Mouse (Mus musculus) megakaryocyte, embryonic 14.5 days (primary cell): ENCODE measurements around the gene Trim69. TPM values are rescaled to one million over a fixed set of nuclear protein-coding genes. Genes with fewer than 3 reads are reported as not detected.

Experiments
- H3K27me3 ChIP-seq: replicated peaks from 2 replicates; pipeline ENCODE3; 2012; ENCODE audit warnings: inconsistent platforms
- H3K36me3 ChIP-seq: replicated peaks from 2 replicates; pipeline ENCODE3; 2012; ENCODE audit warnings: low read length, inconsistent platforms, mixed read lengths
- H3K4me1 ChIP-seq: 2 replicates; pipeline ENCODE4 v1.6.1; 2012; ENCODE audit warnings: inconsistent platforms
- H3K4me3 ChIP-seq: replicated peaks from 2 replicates; pipeline ENCODE3; 2012; ENCODE audit warnings: moderate library complexity, mild to moderate bottlenecking, inconsistent platforms
- H3K9me3 ChIP-seq: 2 replicates; pipeline ENCODE4 v1.6.1; 2012; ENCODE audit warnings: inconsistent platforms
- FLI1 ChIP-seq: IDR thresholded peaks from 2 replicates; pipeline ENCODE4 v1.6.1; 2012; ENCODE audit warnings: low read length, inconsistent platforms, mixed read lengths
- GATA1 ChIP-seq: IDR thresholded peaks from 3 replicates; pipeline ENCODE4 v1.6.1; 2012; ENCODE audit warnings: mixed read lengths, low read length, inconsistent platforms, borderline replicate concordance
- polyA plus RNA-seq: library from polyadenylated mRNA; stranded (reverse); fragments of >175 nt; gene quantifications from 2 replicates; pipeline ENCODE4 v1.2.3, GENCODE M21; 2012; ENCODE audit warnings: low replicate concordance; ENCODE audit not compliant: insufficient read depth

Trim69 gene
- polyA plus RNA-seq, 1 experiment: not detected

DNA sequence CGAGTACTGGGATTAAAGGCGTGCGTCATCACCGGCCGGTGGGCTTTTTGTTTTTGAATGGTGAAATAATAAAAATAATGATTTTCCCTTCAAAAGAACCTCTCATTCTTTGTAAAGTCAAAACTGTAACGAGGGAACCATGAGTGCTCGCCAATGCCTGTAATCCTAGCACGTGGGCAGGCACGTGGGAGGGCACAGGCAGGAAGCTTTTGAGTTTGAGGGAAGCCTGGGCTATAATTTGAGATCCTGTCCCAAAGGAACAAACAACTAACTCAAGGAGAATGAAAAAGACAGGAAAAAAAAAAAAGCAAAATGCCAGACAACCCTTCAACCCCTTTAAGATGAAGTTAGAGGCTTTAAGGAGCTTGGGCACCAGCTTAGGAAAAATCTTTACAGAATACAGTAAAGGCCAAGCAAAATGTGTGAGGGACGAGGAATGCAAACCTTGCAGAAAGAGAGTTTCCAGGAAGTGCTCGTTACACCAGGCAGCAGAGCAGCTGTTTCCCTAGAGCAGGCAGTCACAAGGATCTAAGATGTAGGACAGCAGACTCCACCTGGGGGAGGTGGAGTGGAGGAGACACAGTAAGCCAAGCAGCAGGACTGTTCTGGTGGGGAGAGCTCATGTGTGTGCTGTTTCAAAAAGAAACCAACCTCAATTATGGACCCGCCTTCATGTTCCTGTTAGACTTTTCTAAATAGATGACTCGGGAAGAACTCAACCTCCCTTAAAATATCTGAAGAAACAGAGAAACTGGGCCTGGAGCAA, 3.1 kb downstream of the Trim69 start:
- H3K4me1 ChIP-seq: peaks cover 49% of the 10 kb centered on the region

DNA sequence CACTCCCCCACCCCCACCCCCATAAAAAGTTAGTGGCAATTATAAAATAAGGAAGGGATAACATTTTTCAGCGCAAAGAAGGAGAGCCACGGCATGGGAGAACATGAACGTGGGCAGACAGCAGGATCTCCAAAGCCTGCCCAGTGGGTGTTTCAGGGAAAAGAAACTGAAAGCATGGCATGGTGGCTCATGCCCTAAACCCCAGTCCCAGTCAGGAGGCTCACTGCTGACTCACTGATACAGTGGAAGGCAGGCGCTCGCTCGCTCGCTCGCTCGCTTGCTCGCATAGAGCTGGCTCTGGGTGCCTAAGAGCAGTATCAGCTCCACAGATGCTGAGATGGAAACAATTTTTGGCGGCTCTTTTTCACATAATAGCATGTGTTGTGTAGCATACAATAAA, 3.8 kb downstream of the Trim69 start:
- Histone ChIP-seq H3K36me3 (no peaks in the 10 kb centered on the region), H3K9me3 (no peaks in the 10 kb centered on the region)
- no peak for TF ChIP-seq FLI1
- TF ChIP-seq GATA1: no peak

More for the DNA sequence above, 3.1 kb downstream of the Trim69 start:
- no peaks in the 10 kb centered on the region for H3K36me3 ChIP-seq
- H3K4me3 ChIP-seq: peak overlapping the region; percentile 86
- H3K27me3 ChIP-seq: no peaks in the 10 kb centered on the region
- H3K9me3 ChIP-seq: no peaks in the 10 kb centered on the region
- TF ChIP-seq GATA1 (no peak), FLI1 (no peak)

DNA sequence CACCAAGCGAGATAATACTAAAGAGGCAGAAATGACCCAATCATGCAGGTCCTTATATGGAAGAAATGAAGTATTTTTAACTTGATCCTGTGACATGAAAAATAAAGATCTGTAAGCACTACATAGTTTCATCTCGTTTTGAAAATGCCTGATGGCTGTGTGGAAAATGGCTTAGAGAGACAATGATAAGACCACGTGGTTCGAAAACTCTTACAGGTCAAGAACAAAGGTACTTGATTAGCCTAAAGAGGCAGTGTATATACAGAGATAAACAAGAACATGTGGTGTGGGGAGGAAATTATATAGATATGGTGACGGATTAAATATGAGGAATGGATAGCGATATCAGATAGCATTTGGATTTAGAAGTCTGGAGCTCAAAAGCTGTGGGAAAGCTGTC, 10.8 kb downstream of the Trim69 start:
- no peak overlapping the region for H3K4me3 ChIP-seq
- peaks cover 3% of the 10 kb centered on the region; the same call in 1 of the 2 replicates for H3K4me1 ChIP-seq
- TF ChIP-seq FLI1 (no peak), GATA1 (no peak)

More for the DNA sequence above, 3.8 kb downstream of the Trim69 start:
- H3K4me1 ChIP-seq: peaks cover 49% of the 10 kb centered on the region
- H3K4me3 ChIP-seq: peak overlapping the region; percentile 86
- H3K27me3 ChIP-seq: no peaks in the 10 kb centered on the region

DNA sequence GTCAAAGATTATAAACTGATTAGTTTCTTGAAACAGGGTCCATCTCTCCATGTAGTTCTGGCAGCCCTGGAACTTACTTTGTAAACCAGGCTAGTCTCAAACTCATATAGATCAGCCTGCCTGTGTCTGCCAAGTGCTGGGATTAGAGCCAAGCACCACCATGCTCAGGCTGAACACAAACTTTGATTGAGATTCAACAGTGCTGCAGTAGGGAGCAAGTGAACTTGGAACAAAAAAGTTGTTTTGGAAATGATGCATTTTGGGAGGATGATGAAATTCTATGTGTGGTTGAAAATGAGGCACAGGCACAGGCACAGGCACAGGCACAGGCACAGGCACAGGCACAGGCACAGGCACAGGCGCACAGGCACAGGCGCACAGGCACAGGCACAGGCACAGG, 11.7 kb downstream of the Trim69 start:
- Histone ChIP-seq H3K27me3 (no peaks in the 10 kb centered on the region), H3K4me3 (no peak overlapping the region), H3K4me1 (peaks cover 3% of the 10 kb centered on the region; the same call in 1 of the 2 replicates), H3K9me3 (no peaks in the 10 kb centered on the region), H3K36me3 (no peaks in the 10 kb centered on the region)
- TF ChIP-seq GATA1 (no peak), FLI1 (no peak)

More for the DNA sequence above, 10.8 kb downstream of the Trim69 start:
- Histone ChIP-seq H3K36me3 (no peaks in the 10 kb centered on the region), H3K9me3 (no peaks in the 10 kb centered on the region), H3K27me3 (no peaks in the 10 kb centered on the region)

DNA sequence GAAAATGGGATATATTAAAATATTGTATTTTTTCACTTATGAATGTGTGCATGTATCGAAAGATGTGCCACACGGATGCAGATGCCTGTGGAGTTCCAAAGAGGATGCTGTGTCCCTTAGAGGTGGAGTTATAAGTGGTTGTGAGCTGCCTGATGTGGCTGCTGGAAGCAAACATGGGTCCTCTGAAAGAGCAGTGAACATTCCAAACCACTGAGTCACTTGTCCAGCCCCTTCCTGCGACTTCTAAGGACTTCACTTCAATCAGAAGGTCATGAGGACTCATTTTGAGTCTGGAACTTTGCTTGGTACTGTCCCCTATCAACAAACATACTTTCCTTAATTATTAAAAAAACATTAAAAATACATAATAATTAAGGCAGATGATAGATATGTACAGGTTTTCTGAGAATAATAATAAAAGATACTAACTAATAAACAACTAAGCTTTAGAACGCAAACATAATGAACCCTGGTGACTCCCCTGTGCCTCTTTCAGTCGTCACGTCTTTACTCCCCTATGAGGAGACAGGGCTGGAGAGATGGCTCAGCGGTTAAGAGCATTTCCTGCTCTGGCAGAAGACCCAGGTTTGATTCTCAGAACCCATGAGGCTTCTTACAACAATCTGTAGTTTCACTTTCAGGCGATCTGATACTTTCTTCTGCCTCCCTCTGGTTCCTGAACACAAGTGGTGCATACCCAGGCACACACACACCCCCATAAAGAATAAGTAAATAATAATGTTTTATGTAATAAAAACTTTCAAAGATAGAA, 19.7 kb downstream of the Trim69 start:
- H3K9me3 ChIP-seq: no peaks in the 10 kb centered on the region
- H3K4me3 ChIP-seq: peak overlapping the region; percentile 65
- H3K4me1 ChIP-seq: peaks cover 9% of the 10 kb centered on the region
- H3K27me3 ChIP-seq: no peaks in the 10 kb centered on the region
- no peaks in the 10 kb centered on the region for H3K36me3 ChIP-seq
- no peak for TF ChIP-seq FLI1
- TF ChIP-seq GATA1: no peak

DNA sequence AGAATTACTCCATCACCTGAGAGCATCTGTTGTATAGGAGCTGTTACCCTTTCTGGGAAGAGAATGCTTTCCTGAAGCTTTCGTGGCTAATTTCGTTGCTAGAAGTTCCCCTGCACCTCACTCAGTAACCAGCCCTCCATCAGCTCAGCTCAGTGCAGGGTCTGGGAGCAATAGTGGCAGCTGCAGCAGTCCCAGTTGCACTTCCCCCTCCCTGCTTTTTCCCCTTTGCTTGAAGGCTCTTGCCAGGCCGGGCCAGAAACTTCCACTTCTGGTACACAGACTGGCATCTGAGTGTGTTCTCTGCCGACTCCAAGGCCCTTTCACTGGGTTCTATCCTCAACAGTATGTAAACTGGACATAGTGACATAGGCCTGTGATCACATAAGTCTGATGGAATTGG, 24.6 kb downstream of the Trim69 start:
- Histone ChIP-seq H3K36me3 (no peaks in the 10 kb centered on the region), H3K4me3 (no peak overlapping the region), H3K4me1 (peaks cover 17% of the 10 kb centered on the region), H3K27me3 (no peaks in the 10 kb centered on the region), H3K9me3 (no peaks in the 10 kb centered on the region)
- TF ChIP-seq FLI1 (no peak), GATA1 (no peak)

DNA sequence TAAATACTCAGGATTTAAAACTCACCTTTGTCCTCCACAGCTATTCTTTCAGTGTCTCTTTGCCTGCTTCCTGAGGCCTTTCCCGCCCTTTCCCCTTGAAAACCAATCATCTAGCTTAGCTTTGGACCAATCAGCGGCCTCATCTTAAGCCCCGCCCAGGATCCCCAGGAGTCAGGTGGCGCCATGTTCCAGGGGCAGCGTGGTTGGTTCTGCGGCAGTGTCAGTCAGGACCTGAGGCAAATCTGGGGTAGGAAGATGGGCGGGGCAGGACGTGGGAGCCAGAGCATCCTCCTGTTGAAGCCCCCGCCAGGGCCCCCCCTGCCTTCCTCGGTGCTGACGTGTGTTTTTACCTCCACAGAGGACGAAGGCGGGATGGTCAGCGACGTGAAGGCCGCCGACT, 25.6 kb downstream of the Trim69 start, which contains the start of the genes Patl2 and Terb2:
Patl2 (minus strand) TSS at position 84 of the 400 bp plus-strand sequence.
Terb2 (plus strand) TSS at position 167 of the 400 bp plus-strand sequence.
- Histone ChIP-seq H3K4me1 (peaks cover 19% of the 10 kb centered on the region), H3K36me3 (no peaks in the 10 kb centered on the region), H3K27me3 (no peaks in the 10 kb centered on the region), H3K4me3 (no peak within 1 kb of the TSS), H3K9me3 (no peaks in the 10 kb centered on the region)
- TF ChIP-seq FLI1 (no peak), GATA1 (no peak)

DNA sequence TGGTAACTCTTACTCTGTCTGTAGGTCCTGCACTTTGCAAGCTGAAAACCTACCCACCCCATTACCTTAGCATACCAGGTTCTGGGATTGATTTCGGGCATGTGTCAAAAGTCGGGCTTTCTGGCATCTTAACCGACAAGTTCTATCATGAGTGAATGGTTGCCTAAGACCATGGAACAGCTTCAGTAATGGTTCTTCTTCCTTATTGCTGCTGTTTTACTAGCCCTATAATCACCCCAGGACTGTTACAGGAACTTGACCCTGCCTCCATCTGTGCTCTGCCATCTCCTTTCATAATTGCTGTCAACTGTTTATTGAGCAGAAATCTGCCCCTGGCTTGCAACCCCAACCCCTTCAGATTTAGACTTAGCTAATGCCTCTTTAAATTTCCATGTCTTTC, 26.3 kb downstream of the Trim69 start:
- no peaks in the 10 kb centered on the region for H3K36me3 ChIP-seq
- H3K9me3 ChIP-seq: no peaks in the 10 kb centered on the region
- no peak overlapping the region for H3K4me3 ChIP-seq
- TF ChIP-seq FLI1 (no peak), GATA1 (no peak)
- peaks cover 20% of the 10 kb centered on the region for H3K4me1 ChIP-seq
- no peaks in the 10 kb centered on the region for H3K27me3 ChIP-seq

DNA sequence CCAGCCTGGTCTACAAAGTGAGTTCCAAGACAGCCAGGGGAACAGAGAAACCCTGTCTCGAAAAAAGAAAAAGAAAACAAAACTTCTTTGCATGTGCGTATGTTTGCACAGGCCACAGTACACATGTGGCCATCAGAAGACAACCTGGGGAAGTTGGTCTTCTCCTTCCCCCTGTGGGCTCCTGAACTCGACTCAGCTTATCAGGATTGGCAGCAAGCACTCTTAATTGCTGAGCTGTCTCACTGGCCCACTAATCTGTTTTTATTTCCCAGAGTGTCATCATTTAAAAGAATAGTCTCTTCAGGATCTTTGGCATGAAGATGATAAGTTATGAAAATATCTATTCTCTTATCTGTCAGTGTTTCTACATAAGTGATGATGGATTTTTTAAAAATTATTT, 31.3 kb downstream of the Trim69 start:
- Histone ChIP-seq H3K9me3 (no peaks in the 10 kb centered on the region), H3K4me3 (no peak overlapping the region), H3K27me3 (no peaks in the 10 kb centered on the region), H3K4me1 (peaks cover 23% of the 10 kb centered on the region), H3K36me3 (no peaks in the 10 kb centered on the region)
- TF ChIP-seq FLI1 (no peak), GATA1 (no peak)

DNA sequence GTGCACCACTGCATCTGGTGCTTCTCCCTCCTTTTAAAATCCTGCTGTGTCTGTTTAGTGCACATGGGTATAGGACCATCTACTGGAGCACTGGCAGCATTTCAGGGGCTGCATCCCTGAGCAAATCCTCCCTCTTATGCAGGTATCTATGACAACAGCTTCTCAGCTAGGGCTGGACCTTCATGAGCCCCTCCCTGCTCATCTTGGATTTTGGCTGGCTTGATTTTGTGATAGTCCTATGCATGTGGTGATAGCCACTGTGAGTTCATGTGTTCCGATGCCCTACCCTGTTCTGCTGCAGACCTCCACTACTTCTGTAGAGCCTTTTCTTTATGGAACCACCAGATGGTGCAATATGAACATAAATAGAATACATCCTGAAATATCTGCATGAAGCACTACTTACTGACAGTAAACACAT, 34.0 kb downstream of the Trim69 start:
- TF ChIP-seq GATA1 (no peak), FLI1 (no peak)
- H3K9me3 ChIP-seq: no peaks in the 10 kb centered on the region
- H3K4me1 ChIP-seq: peaks cover 23% of the 10 kb centered on the region
- H3K36me3 ChIP-seq: no peaks in the 10 kb centered on the region
- no peaks in the 10 kb centered on the region for H3K27me3 ChIP-seq
- H3K4me3 ChIP-seq: no peak overlapping the region
